Mouse (Mus musculus): Measurements from ENCODE around the gene Dtx2. TPM values are rescaled to one million over a fixed set of nuclear protein-coding genes. Genes with fewer than 3 reads are reported as not detected.

The Dtx2 gene
- total RNA-seq, 1 experiment, result 28.3 TPM

GRCm38 (mm10) chr5:136052861-136053655, 58.5 kb downstream of the Dtx2 start:
- no peak overlapping the region for H3K27ac ChIP-seq (ENCODE audit: insufficient read depth, low read depth, low read length, poor library complexity, severe bottlenecking)
- in situ Hi-C loops (cut with MboI; ENCODE audit: low sequenced_read_pairs in 2 of 2, unreplicated experiment in 2 of 2), result no loop called here
- peak; percentile 40 for DNase-seq (ENCODE audit: low read depth, low spot score)

GRCm38 (mm10) chr5:136054301-136055077, 59.9 kb downstream of the Dtx2 start, which contains the start of gene Upk3bl:
TSS of gene Upk3bl (plus strand) at chr5:136054492.
- in situ Hi-C loops (cut with MboI; ENCODE audit: low sequenced_read_pairs in 2 of 2, unreplicated experiment in 2 of 2), result no loop called here
- no peak for DNase-seq (ENCODE audit: low read depth, low spot score)
- TF ChIP-seq HCFC1 (IDR thresholded peaks at IDR 0.05; ENCODE audit: borderline replicate concordance, insufficient read depth, low read length) (no peak), MAFK (IDR thresholded peaks at IDR 0.05; ENCODE audit: insufficient read depth, low read depth, low read length) (no peak), ZNF384 (IDR thresholded peaks at IDR 0.05; ENCODE audit: low read depth, low read length) (no peak), CHD2 (IDR thresholded peaks at IDR 0.05; ENCODE audit: low read depth, low read length) (no peak), ZC3H11A (IDR thresholded peaks at IDR 0.05; ENCODE audit: borderline replicate concordance, low read depth, low read length) (no peak)
- Histone ChIP-seq H3K4me3 (ENCODE audit: insufficient read depth in 1 of 2, low read depth in 1 of 2, low read length in 2 of 2, poor library complexity in 1 of 2, severe bottlenecking in 1 of 2) (no peak within 1 kb of the TSS), H3K27ac (ENCODE audit: insufficient read depth, low read depth, low read length, poor library complexity, severe bottlenecking) (no peak within 1 kb of the TSS), H3K36me3 (ENCODE audit: control insufficient read depth, insufficient read depth, low read length, poor library complexity, severe bottlenecking) (no peaks in the 10 kb centered on the region), H3K9me3 (ENCODE audit: control insufficient read depth, insufficient read depth, low read depth, low read length) (no peaks in the 10 kb centered on the region), H3K9ac (ENCODE audit: insufficient read depth, low read depth, low read length, poor library complexity, severe bottlenecking) (no peak within 1 kb of the TSS), H3K4me1 (ENCODE audit: control insufficient read depth in 2 of 2, insufficient read depth in 2 of 2, low read length in 2 of 2, poor library complexity in 1 of 2) (peaks cover 0 to 17% of the 10 kb centered on the region in 2 experiments; a peak in 2 of 4 replicates)

More at GRCm38 (mm10) chr5:136052861-136053655, 58.5 kb downstream of the Dtx2 start:
- Histone ChIP-seq H3K4me1 (ENCODE audit: control insufficient read depth in 2 of 2, insufficient read depth in 2 of 2, low read length in 2 of 2, poor library complexity in 1 of 2) (peaks cover 0 to 14% of the 10 kb centered on the region in 2 experiments; a peak in 2 of 4 replicates), H3K4me3 (ENCODE audit: insufficient read depth in 1 of 2, low read depth in 1 of 2, low read length in 2 of 2, poor library complexity in 1 of 2, severe bottlenecking in 1 of 2) (no peak overlapping the region), H3K9me3 (ENCODE audit: control insufficient read depth, insufficient read depth, low read depth, low read length) (no peaks in the 10 kb centered on the region), H3K9ac (ENCODE audit: insufficient read depth, low read depth, low read length, poor library complexity, severe bottlenecking) (no peak overlapping the region), H3K36me3 (ENCODE audit: control insufficient read depth, insufficient read depth, low read length, poor library complexity, severe bottlenecking) (no peaks in the 10 kb centered on the region)
- TF ChIP-seq MAFK (IDR thresholded peaks at IDR 0.05; ENCODE audit: insufficient read depth, low read depth, low read length) (no peak), HCFC1 (IDR thresholded peaks at IDR 0.05; ENCODE audit: borderline replicate concordance, insufficient read depth, low read length) (no peak), ZC3H11A (IDR thresholded peaks at IDR 0.05; ENCODE audit: borderline replicate concordance, low read depth, low read length) (no peak), ZNF384 (IDR thresholded peaks at IDR 0.05; ENCODE audit: low read depth, low read length) (no peak), CHD2 (IDR thresholded peaks at IDR 0.05; ENCODE audit: low read depth, low read length) (no peak)

GRCm38 (mm10) chr5:136056062-136056461, 61.5 kb downstream of the Dtx2 start:
- H3K4me1 ChIP-seq (ENCODE audit: control insufficient read depth in 2 of 2, insufficient read depth in 2 of 2, low read length in 2 of 2, poor library complexity in 1 of 2), result peaks cover 0 to 17% of the 10 kb centered on the region in 2 experiments; a peak in 2 of 4 replicates
- no peak overlapping the region for H3K27ac ChIP-seq (ENCODE audit: insufficient read depth, low read depth, low read length, poor library complexity, severe bottlenecking)
- no peak for TF ChIP-seq CHD2 (IDR thresholded peaks at IDR 0.05; ENCODE audit: low read depth, low read length)
- TF ChIP-seq ZNF384 (IDR thresholded peaks at IDR 0.05; ENCODE audit: low read depth, low read length), result no peak
- no peak for TF ChIP-seq HCFC1 (IDR thresholded peaks at IDR 0.05; ENCODE audit: borderline replicate concordance, insufficient read depth, low read length)
- no peak for TF ChIP-seq ZC3H11A (IDR thresholded peaks at IDR 0.05; ENCODE audit: borderline replicate concordance, low read depth, low read length)
- TF ChIP-seq MAFK (IDR thresholded peaks at IDR 0.05; ENCODE audit: insufficient read depth, low read depth, low read length), result no peak
- in situ Hi-C loops (cut with MboI; ENCODE audit: low sequenced_read_pairs in 2 of 2, unreplicated experiment in 2 of 2), result no loop called here
- no peak overlapping the region for H3K4me3 ChIP-seq (ENCODE audit: insufficient read depth in 1 of 2, low read depth in 1 of 2, low read length in 2 of 2, poor library complexity in 1 of 2, severe bottlenecking in 1 of 2)
- no peaks in the 10 kb centered on the region for H3K36me3 ChIP-seq (ENCODE audit: control insufficient read depth, insufficient read depth, low read length, poor library complexity, severe bottlenecking)
- no peaks in the 10 kb centered on the region for H3K9me3 ChIP-seq (ENCODE audit: control insufficient read depth, insufficient read depth, low read depth, low read length)
- H3K9ac ChIP-seq (ENCODE audit: insufficient read depth, low read depth, low read length, poor library complexity, severe bottlenecking), result no peak overlapping the region
- no peak for DNase-seq (ENCODE audit: low read depth, low spot score)

GRCm38 (mm10) chr5:136057085-136057484, 62.5 kb downstream of the Dtx2 start:
- H3K9ac ChIP-seq (ENCODE audit: insufficient read depth, low read depth, low read length, poor library complexity, severe bottlenecking), result no peak overlapping the region

More at GRCm38 (mm10) chr5:136057085-136057484, 62.5 kb downstream of the Dtx2 start:
- TF ChIP-seq MAFK (IDR thresholded peaks at IDR 0.05; ENCODE audit: insufficient read depth, low read depth, low read length), result no peak
- no peak for TF ChIP-seq HCFC1 (IDR thresholded peaks at IDR 0.05; ENCODE audit: borderline replicate concordance, insufficient read depth, low read length)
- TF ChIP-seq CHD2 (IDR thresholded peaks at IDR 0.05; ENCODE audit: low read depth, low read length), result no peak
- no peak for TF ChIP-seq ZC3H11A (IDR thresholded peaks at IDR 0.05; ENCODE audit: borderline replicate concordance, low read depth, low read length)
- no peak for TF ChIP-seq ZNF384 (IDR thresholded peaks at IDR 0.05; ENCODE audit: low read depth, low read length)
- Histone ChIP-seq H3K4me3 (ENCODE audit: insufficient read depth in 1 of 2, low read depth in 1 of 2, low read length in 2 of 2, poor library complexity in 1 of 2, severe bottlenecking in 1 of 2) (no peak overlapping the region), H3K4me1 (ENCODE audit: control insufficient read depth in 2 of 2, insufficient read depth in 2 of 2, low read length in 2 of 2, poor library complexity in 1 of 2) (peaks cover 0 to 12% of the 10 kb centered on the region in 2 experiments; a peak in 1 of 4 replicates), H3K36me3 (ENCODE audit: control insufficient read depth, insufficient read depth, low read length, poor library complexity, severe bottlenecking) (no peaks in the 10 kb centered on the region), H3K9me3 (ENCODE audit: control insufficient read depth, insufficient read depth, low read depth, low read length) (no peaks in the 10 kb centered on the region), H3K27ac (ENCODE audit: insufficient read depth, low read depth, low read length, poor library complexity, severe bottlenecking) (no peak overlapping the region)
- no peak for DNase-seq (ENCODE audit: low read depth, low spot score)
- in situ Hi-C loops (cut with MboI; ENCODE audit: low sequenced_read_pairs in 2 of 2, unreplicated experiment in 2 of 2), result no loop called here
